Comparison of ENCODE assay signal across 11 mouse cellular contexts in the genomic region with DNA sequence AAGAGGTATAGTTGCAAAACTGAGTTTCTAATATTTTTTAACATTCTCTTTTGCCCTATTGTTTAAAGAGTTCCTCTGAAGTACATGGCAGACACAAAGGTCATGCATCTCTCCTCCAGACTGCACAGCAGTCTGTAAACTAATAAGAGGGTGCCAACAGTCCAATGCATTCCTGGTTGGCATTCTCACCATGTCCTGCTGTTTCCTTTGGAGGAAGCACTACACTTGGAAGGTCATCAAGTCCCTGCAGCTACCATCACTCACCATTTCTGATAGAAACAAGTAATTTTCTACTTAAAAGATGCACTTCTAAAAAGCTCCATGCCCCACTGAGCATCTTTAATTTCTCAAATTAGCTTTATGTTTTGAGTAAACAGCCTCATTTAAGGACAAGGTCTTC.
DNase-seq lines count a peak whose midpoint lies in the region.
"Had no signal": no experiment of that assay in that cellular context is flagged by ENCODE, and none has a peak within 500 bp of the region (broad histone marks: within the 10 kb centered on the region; RNA-seq: fewer than 3 reads in every experiment).

No protein-coding gene starts in this region.

- DNase-seq in cerebellum, postnatal 14 days: peak; percentile 24 to 66
- DNase-seq in cerebellum, adult 8-10 months: no peak
- DNase-seq in right cerebral cortex, postnatal 10 days (ENCODE audit: low spot score in 2 of 2): peak; percentile 30 to 34
- no peak for DNase-seq in right cerebral cortex, postnatal 25 days
- DNase-seq in ovary, postnatal 10 days (ENCODE audit: low spot score): no peak
- DNase-seq: adrenal gland, adult 8-10 months; adrenal gland, postnatal 14 days; adrenal gland, postnatal 36 days; cerebellum, adult 11-12 months; cerebellum, adult 9-11 months; forebrain, postnatal 0 days had no signal

Comparison
In these comparisons a context has a peak if more than half of its experiments do, and no peak if none do; other contexts are left out.
1. DNase-seq: peak in cerebellum, postnatal 14 days (2 of 2) and right cerebral cortex, postnatal 10 days (2 of 2); none in cerebellum, adult 8-10 months (single experiment), right cerebral cortex, postnatal 25 days (single experiment) and ovary, postnatal 10 days (single experiment).